Mouse (Mus musculus): ENCODE measurements at regions not wholly inside any gene's neighbourhood (a gene's known extent, or its start where the extent isn't known, plus 50 kb on each side); places are given as distances from the start of the nearest gene placed in this dataset.

DNA sequence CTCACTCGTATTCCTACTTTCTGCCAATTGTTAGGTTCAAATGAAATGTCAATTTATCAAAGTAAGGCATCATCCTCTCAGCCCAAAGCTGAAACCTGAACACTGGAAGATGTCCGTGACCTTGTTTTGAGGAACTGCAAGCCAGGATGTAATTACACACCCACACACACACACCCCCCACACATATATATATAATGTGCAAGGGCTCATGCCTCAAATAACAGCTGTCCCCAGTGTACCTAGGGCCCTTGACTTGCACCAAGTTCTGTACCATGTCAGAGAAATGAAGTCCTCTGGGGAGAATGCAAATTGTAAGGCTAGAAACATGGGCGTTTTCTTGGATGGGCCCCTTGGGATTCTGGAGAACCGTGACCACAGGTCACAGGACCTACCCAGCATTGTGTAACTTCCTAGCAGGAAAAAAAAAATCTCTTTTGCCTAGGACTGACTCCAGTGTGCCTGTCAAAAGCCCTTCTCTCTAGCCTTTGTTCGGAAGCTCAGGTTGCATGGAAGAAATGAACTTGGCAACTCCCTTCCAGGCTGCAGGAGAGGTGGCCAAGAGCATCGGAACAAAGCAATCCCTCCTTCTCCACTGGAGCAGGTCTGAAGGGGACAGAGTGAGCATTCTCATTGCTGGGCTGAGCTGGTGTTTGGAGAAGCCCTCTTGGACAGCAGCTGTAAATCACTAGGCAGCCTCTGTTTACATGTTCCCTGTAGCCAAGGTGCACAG, 118.5 kb downstream of the Trib2 start:
- TF ChIP-seq POLR2A (IDR thresholded peaks at IDR 0.05; ENCODE audit: extremely low read depth, insufficient read depth, low read length), result no peak
- TF ChIP-seq CTCF (IDR thresholded peaks at IDR 0.05; ENCODE audit: low read depth, low read length), result no peak

Measured in liver, adult 2 months (tissue).